Mouse (Mus musculus): ENCODE results near the gene Idnk.

The Idnk gene

GRCm38 (mm10) chr13:58157447-58158098, at the start of gene Idnk:
Gene Idnk (plus strand): TSS chr13:58157649.
- peak; percentile 79 to 83 for DNase-seq (ENCODE audit: low spot score in 2 of 2)

DNA sequence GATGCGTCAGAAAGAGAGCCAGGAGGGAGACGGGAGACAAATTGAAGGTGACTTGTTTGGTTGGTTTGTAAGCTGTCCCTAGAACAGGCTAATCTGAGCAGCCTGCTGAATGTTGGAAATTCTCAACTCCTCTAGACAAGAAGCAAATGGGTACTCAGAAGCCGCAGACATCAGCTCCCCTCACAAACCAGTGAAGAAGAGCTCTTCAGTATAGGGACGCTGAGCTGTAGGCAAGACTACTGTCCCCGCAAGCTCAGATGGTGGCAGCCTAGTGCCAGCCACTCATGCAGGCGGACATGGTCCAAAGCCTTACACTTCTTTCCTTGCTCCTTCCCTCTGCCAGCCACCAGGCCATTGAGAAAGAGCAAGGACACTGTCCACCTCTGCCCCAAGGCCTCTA, 46.1 kb upstream of the Idnk start:
- no peak for DNase-seq (ENCODE audit: low spot score in 2 of 2)

DNA sequence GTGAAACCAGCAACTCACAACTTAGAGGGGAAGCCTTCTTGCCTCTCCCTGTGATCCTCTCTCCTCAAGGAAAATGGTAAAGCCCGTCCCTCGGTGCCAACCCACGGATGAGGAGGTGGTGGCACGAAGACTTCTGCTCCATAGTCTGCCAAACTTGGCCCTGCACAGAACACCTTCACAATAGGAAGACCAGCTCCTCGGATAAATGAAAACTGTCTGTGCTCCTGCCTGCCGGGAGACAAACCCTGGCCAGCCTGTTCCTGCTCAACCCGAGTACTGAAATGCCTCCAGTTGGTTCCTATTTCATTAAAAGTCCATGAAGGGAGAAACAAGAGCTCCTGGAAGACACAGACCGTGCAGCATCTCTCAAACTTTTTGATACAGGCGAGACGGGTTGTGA, 45.3 kb upstream of the Idnk start:
- no peak for DNase-seq (ENCODE audit: low spot score in 2 of 2)

DNA sequence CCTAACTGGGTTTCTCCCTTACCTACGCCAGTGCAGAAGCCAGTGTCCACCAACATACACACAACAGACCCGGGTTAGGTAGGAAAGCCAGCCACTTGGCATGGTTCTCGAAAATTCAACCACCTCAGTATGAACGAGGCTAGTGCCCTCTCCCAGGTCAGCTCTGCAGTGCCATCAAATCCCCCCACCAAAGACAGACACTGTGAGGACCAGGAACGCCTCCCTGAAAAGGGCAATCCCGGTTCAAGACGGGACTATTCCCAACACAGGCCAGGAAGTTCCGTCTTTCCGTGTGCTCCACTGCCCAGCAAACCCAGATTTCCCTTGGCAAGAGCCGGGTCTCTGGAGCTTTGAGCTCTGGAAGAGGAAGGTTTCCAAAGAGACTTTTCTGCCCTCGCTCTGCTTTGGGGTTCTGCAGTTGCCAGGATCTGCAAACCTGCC, 44.8 kb upstream of the Idnk start:
- no peak for DNase-seq (ENCODE audit: low spot score in 2 of 2)

- peak; percentile 52 to 59 for DNase-seq (ENCODE audit: low spot score in 2 of 2)
These were observed 44.2 kb upstream of the Idnk start, which contains the start of gene Klhl3 for GRCm38 (mm10) chr13:58113061-58113900. Gene Klhl3 (minus strand): TSS chr13:58113592.

GRCm38 (mm10) chr13:58115227-58115626, 42.2 kb upstream of the Idnk start:
- no peak for DNase-seq (ENCODE audit: low spot score in 2 of 2)

GRCm38 (mm10) chr13:58116801-58117200, 40.6 kb upstream of the Idnk start:
- no peak for DNase-seq (ENCODE audit: low spot score in 2 of 2)

DNA sequence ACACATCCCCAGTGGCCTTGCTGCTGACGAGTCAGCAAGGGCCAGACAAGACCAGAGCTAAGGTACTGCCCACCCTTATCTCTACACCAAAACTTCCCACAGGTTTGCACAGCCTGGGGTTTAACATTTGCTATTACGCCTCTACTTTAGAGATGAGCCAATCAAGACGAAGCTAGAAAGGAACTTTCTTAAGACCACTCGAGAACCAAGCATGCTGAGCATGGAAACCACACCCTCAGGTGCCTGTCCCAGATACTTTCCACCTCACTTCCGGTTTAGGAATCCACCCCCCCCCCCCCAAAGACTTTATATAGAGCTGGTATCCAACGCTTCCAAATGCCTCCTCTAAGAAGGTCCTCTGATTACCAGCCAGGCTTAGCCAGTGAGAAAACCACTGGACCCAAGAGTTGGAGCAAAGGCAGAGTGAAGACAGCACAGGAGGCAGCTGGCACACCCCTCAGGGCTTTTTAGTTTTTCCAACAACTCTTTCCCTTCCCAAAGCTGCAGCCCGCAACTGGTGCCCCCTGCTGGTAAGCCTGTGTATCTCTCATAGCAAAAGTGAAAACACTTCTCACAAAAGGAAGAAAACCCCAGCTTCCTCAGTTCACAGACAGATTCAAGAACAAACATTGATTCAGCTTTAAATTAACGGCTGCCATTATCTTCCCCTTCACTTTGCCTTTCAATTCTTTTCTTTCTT, 40.0 kb upstream of the Idnk start:
- DNase-seq (ENCODE audit: low spot score in 2 of 2): peak; percentile 56 to 59

DNA sequence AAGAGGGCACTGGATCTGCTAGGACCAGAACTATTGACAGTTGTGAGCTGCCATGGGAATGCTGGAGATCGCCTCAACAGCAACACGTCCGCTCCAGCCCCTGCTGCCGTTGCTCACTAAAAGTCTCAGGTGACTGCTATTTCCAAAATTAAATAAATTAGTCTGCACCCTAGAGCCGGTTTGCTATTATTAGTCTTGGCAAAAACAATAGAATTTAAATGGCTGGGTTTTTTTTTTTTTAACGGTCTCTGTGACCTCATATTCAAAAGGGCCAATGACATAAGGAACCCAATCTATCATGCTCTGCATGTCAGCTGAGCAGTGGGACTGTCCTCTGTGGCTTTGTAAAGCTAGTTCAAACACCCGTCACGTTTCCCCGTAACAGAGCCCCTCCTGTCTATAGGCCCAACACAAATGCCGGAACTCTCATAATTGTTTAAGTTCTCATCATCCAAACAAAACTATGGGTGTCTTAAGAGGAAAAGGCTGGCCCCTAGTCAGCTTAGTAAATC, 34.6 kb upstream of the Idnk start:
- DNase-seq (ENCODE audit: low spot score in 2 of 2): no peak

DNA sequence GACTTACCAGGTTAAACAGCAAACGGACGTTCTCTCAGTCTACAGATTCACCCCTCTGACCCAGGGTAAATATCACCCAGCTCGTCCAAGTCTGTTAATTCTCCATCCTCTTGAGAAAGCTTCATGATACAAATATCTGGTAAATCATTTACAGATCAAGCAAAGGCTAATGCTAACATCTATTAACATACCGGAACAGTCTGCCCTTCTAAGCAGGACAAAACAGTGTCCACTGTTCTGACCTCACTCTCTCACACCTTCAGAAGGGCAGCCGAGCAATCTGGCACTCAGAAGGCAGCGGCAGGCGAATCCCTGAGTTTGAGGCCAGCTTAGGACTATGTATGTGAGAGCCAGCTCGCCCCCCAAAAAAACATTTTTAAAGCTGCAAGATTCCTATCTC, 34.1 kb upstream of the Idnk start:
- DNase-seq (ENCODE audit: low spot score in 2 of 2): no peak

- DNase-seq (ENCODE audit: low spot score in 2 of 2): no peak
These were observed 33.2 kb upstream of the Idnk start for GRCm38 (mm10) chr13:58124278-58124677.

DNA sequence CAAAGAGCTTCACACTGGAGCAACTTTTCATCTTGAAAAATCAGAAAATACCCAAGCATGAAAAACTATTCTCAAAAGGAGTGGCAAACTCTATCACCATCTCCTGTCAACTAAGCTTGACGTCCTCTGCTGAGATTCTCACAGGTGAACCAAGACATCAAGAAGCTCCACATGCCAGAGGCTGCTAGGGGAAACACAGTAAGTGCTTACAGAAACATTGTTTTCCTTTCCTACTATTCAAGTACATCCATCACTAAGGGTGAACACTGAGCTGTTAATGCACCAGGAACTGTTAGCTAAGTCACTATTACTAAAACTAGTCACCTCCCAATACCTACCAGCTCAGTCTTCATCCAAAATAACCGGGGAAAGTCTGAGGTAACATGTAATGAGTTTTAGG, 32.5 kb upstream of the Idnk start:
- no peak for DNase-seq (ENCODE audit: low spot score in 2 of 2)

- peak; percentile 48 to 62 for DNase-seq (ENCODE audit: low spot score in 2 of 2)
These were observed 31.3 kb upstream of the Idnk start for GRCm38 (mm10) chr13:58126126-58126525.

- peak in 1 of 2 experiments; percentile 18 for DNase-seq (ENCODE audit: low spot score in 2 of 2)
These were observed 30.3 kb upstream of the Idnk start for GRCm38 (mm10) chr13:58126862-58127765.

DNA sequence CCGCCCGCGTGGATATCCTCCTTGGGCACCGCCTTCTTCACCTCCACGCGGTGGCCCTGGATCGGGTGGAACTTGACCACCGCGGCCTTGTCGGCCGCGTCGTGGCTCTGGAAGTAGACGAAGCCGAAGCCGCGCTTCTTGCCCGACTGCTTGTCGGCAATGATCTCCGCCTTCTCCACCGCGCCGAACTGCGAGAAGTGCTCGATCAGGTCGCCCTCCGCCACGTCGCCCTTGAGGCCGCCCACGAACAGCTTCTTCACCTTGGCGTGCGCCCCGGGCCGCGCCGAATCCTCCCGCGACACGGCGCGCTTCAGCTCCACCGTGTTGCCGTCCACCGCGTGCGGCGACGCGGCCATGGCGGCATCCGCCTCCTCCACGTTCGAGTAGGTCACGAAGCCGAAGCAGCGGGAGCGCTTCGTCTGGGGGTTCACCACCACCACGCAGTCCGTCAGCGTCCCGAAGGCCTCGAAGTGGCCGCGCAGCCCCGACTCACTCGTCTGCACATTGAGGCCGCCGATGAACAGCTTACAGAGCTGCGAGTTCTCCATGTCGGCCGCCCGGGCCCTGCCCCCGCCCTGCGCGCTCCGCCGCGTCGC, 29.6 kb upstream of the Idnk start:
- DNase-seq (ENCODE audit: low spot score in 2 of 2): peak; percentile 47 to 53

- DNase-seq (ENCODE audit: low spot score in 2 of 2): peak; percentile 93 to 94
These were observed 29.1 kb upstream of the Idnk start, which contains the start of gene Hnrnpa0 for GRCm38 (mm10) chr13:58128396-58128767. Gene Hnrnpa0 (minus strand): TSS chr13:58128556.

DNA sequence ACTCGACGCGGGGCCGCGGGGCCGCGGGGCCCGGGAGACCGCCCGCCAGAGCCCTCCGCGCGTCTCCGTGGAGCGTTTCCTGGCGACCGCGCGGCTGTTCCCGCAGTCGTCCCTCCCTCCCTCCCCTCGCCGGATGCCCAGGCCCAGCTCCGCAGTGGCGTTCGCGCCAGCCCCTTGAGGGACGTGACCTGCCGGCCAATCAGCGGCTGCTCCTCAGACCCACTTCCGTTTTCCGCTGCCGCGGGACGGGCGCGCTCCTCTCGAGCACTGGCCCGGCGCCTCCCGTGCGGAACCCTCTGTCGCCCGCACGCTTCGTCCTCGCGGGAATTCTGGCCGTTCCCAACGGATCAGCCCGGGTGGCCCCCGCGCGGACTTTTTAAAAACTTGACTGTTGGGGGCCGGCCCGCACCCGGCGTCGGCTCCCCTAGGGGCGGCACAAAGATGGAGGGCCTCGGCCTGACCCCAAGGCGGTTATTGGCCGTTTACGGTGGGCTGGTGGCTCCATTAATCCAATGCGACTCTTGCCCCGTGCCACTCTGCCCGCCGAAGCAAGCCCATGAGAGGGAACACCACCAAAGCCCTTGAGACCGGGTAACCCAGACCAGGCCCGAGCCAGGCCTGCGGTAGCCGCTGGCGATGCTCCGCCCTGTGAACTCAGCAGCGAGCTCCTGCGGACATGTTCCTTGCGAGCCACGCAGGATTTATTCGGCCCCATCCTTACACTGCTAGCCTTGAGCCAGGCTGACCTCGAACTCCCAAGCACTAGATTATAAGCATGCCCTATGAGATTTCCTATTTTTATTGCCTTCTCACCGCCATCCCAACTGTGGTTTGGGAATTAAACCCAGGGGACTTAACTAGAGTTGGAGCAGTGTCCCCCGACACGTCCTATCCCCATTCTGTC, 28.4 kb upstream of the Idnk start:
- DNase-seq (ENCODE audit: low spot score in 2 of 2): peak; percentile 96

DNA sequence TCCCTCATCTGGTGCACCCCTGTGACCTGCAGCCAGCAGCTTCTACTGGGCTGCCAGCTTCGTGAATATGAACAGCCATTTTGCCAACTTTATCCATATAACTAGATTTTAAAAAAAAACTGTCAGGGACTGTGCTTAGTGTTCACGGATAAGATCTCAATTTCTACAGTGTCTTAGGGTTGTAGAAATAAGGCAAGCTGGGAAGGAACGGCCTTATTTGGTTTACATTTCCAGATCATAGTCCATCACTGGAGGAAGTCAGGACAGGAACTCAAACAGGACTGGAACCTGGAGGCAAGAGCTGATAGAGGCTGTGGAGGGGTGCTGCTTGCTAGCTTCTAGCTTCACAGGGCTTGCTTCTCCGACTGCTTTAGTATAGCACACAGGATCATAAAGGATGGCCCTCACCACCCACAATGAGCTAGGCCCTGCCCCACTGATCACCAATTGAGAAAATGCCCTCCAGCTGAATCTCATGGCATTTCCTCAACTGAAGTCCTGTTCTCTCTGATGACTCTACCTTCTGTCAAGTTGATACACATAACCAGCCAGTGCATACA, 27.7 kb upstream of the Idnk start:
- no peak for DNase-seq (ENCODE audit: low spot score in 2 of 2)

DNA sequence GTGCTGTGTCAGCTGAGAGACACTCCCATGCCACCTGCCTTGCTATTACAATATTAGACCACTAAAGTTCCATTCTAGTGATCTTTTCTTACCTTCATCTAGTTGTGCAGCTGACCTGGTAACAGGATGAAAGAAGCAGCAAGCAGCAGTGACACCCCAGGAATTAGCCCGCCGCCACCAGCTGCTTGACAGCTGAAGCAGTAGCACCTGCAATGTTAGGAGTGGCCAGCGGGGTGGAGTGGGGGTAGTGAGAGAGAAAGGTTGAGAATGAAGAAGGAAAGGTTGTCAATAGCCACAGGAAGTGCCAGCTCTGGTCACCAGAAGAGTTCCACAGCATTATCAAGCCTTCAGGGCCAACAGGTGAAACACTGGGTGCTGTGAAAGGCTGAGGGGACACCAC, 25.8 kb upstream of the Idnk start:
- no peak for DNase-seq (ENCODE audit: low spot score in 2 of 2)

Data from spleen, postnatal 36 days (tissue).